Mouse (Mus musculus): ENCODE measurements around the gene Haus8. TPM values are rescaled to one million over a fixed set of nuclear protein-coding genes. Genes with fewer than 3 reads are reported as not detected.
A peak's percentile ranks its signal among the peaks of the same experiment; 100 is the strongest.
"Not testable (repeated sequence)": the region's sequence is repeated elsewhere in the genome, so short reads cannot be mapped to it uniquely, and the experiment has no call there.

The Haus8 gene
- polyA plus RNA-seq, 1 experiment from 2014 or later = 58.6 TPM

- ATAC-seq (ENCODE audit: low read depth) = peak; percentile 68
- WGBS = 7% methylated on average over 4 of the region's 11 CpGs
These were observed 67.2 kb downstream of the Haus8 start for GRCm38 (mm10) chr8:71205541-71205967.

More at GRCm38 (mm10) chr8:71205541-71205967, 67.2 kb downstream of the Haus8 start:
- Histone ChIP-seq H3K4me2 (ENCODE audit: low read depth, low read length) (peak overlapping the region; percentile 46), H3K4me3 (ENCODE audit: low read length) (peak overlapping the region; percentile 38), H3K9ac (ENCODE audit: low read length) (peak overlapping the region; percentile 50; the same call in 1 of the 2 replicates)
- not testable (repeated sequence) for H3K27me3 ChIP-seq (ENCODE audit: control insufficient read depth, insufficient read depth, low read depth, low read length); H3K9me3 ChIP-seq (ENCODE audit: control insufficient read depth, low read length); H3K4me1 ChIP-seq (replicated peaks; ENCODE audit: control insufficient read depth, insufficient read depth, low read length); H3K27ac ChIP-seq (ENCODE audit: low read length); H3K36me3 ChIP-seq (ENCODE audit: control insufficient read depth, insufficient read depth, low read length)

Other genes starting within 250 kb of the Haus8 start
- 20.3 and 21.2 TPM in 2 replicates for gene Myo9b, start 220 bp downstream of the Haus8 start, polyA plus RNA-seq (2015; fragmentation: Nextera tagmentation; extraction: Ambion mirVana)
- gene Use1, start 93.9 kb upstream of the Haus8 start, polyA plus RNA-seq (2015; fragmentation: Nextera tagmentation; extraction: Ambion mirVana) = 95.6 and 101 TPM in 2 replicates
- gene Ocel1, start 98.4 kb upstream of the Haus8 start, polyA plus RNA-seq (2015; fragmentation: Nextera tagmentation; extraction: Ambion mirVana) = 5.9 and 6.3 TPM in 2 replicates
- gene Nr2f6, start 109.0 kb upstream of the Haus8 start, polyA plus RNA-seq (2015; fragmentation: Nextera tagmentation; extraction: Ambion mirVana) = 36.2 and 39.9 TPM in 2 replicates
- gene Ushbp1, start 122.9 kb upstream of the Haus8 start, polyA plus RNA-seq (2015; fragmentation: Nextera tagmentation; extraction: Ambion mirVana) = 37.3 and 40.7 TPM in 2 replicates
- gene Babam1, start 123.9 kb upstream of the Haus8 start, polyA plus RNA-seq (2015; fragmentation: Nextera tagmentation; extraction: Ambion mirVana) = 96.9 and 108 TPM in 2 replicates
- gene Ankle1, start 133.1 kb upstream of the Haus8 start, polyA plus RNA-seq (2015; fragmentation: Nextera tagmentation; extraction: Ambion mirVana) = 44.9 and 49.4 TPM in 2 replicates
- gene Abhd8, start 190.7 kb upstream of the Haus8 start, polyA plus RNA-seq (2015; fragmentation: Nextera tagmentation; extraction: Ambion mirVana) = 36.7 and 37.8 TPM in 2 replicates
- 136 and 151 TPM in 2 replicates for gene Mrpl34, start 192.0 kb upstream of the Haus8 start, polyA plus RNA-seq (2015; fragmentation: Nextera tagmentation; extraction: Ambion mirVana)
- 91.9 and 96.3 TPM in 2 replicates for gene Dda1, start 196.3 kb upstream of the Haus8 start, polyA plus RNA-seq (2015; fragmentation: Nextera tagmentation; extraction: Ambion mirVana)
- 0.79 and 1.0 TPM in 2 replicates for gene Ano8, start 213.0 kb upstream of the Haus8 start, polyA plus RNA-seq (2015; fragmentation: Nextera tagmentation; extraction: Ambion mirVana)
- 16.1 and 17.4 TPM in 2 replicates for gene Gtpbp3, start 215.2 kb upstream of the Haus8 start, polyA plus RNA-seq (2015; fragmentation: Nextera tagmentation; extraction: Ambion mirVana)
- gene Plvap, start 238.8 kb upstream of the Haus8 start, polyA plus RNA-seq (2015; fragmentation: Nextera tagmentation; extraction: Ambion mirVana) = 130 and 145 TPM in 2 replicates